Mouse (Mus musculus) heart, embryonic 13.5 days (tissue): ENCODE data around the gene Izumo1. TPM values are rescaled to one million over a fixed set of nuclear protein-coding genes. Genes with fewer than 3 reads are reported as not detected.
"Not testable (repeated sequence)": the region's sequence is repeated elsewhere in the genome, so short reads cannot be mapped to it uniquely, and the experiment has no call there.

ENCODE experiments used
- ATAC-seq: fragments of 200-750 bp; cut with Nextera tagmentation; 2 replicates; pipeline ENCODE4 v1.8.0; 2017; ENCODE audit warnings: moderate TSS enrichment; ENCODE audit not compliant: insufficient number of reproducible peaks, low FRiP score, low TSS enrichment; ENCODE audit errors: extremely low read depth
- H3K27ac ChIP-seq: fragments of 300-500 bp; sonication (generic); replicated peaks from 2 replicates; pipeline ENCODE4 v1.5.1; 2015; ENCODE audit warnings: moderate library complexity, mild to moderate bottlenecking, inconsistent platforms
- H3K27me3 ChIP-seq: fragments of 300-500 bp; sonication (generic); replicated peaks from 2 replicates; pipeline ENCODE4 v1.6.1; 2015; ENCODE audit warnings: mild to moderate bottlenecking, inconsistent platforms
- H3K36me3 ChIP-seq: fragments of 300-500 bp; sonication (generic); 2 replicates; pipeline ENCODE4 v1.6.1; 2015; ENCODE audit warnings: mild to moderate bottlenecking, inconsistent platforms
- H3K4me1 ChIP-seq: fragments of 300-500 bp; sonication (generic); 2 replicates; pipeline ENCODE4 v1.6.1; 2015; ENCODE audit warnings: inconsistent platforms
- H3K4me2 ChIP-seq: fragments of 300-500 bp; sonication (generic); 2 replicates; pipeline ENCODE4 v1.6.1; 2015; ENCODE audit warnings: inconsistent platforms, mild to moderate bottlenecking, moderate library complexity
- H3K4me3 ChIP-seq: fragments of 300-500 bp; sonication (generic); 2 replicates; pipeline ENCODE4 v1.5.1; 2015; ENCODE audit warnings: moderate library complexity, mild to moderate bottlenecking, inconsistent platforms
- H3K9ac ChIP-seq: fragments of 300-500 bp; sonication (generic); 2 replicates; pipeline ENCODE4 v1.6.1; 2015; ENCODE audit warnings: inconsistent platforms, mild to moderate bottlenecking, moderate library complexity
- H3K9me3 ChIP-seq: fragments of 300-500 bp; sonication (generic); 2 replicates; pipeline ENCODE4 v1.6.1; 2016; ENCODE audit warnings: inconsistent platforms
- WGBS: fragments of 180-500 bp; shearing (Covaris S2); methylation state at CpG from one replicate; pipeline ENCODE4 v1.1.7; 2015; ENCODE audit warnings: mixed read lengths; 5-methylcytosine and 5-hydroxymethylcytosine counted together
- polyA plus RNA-seq: library from polyadenylated mRNA; unstranded; fragments of >200 nt; fragmentation: Nextera tagmentation; extraction: Ambion mirVana; gene quantifications from 2 replicates; pipeline ENCODE4 v1.2.1, GENCODE M21; 2015

Izumo1 gene
- polyA plus RNA-seq, 1 experiment from 2014 or later: 0.11 TPM

DNA sequence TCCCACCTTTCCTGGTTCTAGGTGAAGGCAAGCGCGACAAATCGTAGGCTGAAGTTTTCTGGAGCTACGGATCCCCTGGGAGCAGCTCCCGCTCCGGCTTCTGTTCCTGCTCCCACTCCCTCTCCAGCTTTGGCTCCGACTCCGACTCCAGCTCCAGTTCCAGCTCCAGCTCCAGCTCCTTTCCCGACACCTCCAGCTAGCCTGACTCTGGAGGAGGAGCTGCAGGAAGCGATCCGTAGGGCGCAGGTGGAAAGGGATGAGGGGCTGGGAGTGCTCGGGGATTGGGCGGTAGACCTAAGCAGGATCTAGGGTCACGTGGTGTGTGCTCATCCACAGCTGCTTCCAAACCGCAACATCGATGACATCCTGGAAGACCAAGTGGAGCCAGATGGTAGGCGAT is 22.6 kb downstream of the Izumo1 start:
- Histone ChIP-seq H3K27me3 (no peaks in the 10 kb centered on the region; the same call in 1 of the 2 replicates), H3K9ac (peak overlapping the region; percentile 70), H3K36me3 (no peaks in the 10 kb centered on the region), H3K4me1 (peaks cover 54% of the 10 kb centered on the region), H3K27ac (peak overlapping the region; percentile 78), H3K4me2 (peak overlapping the region; percentile 75), H3K9me3 (no peaks in the 10 kb centered on the region), H3K4me3 (peak overlapping the region; percentile 54)
- WGBS: 17% methylated on average over 18 of the region's 18 CpGs
- no peak for ATAC-seq

DNA sequence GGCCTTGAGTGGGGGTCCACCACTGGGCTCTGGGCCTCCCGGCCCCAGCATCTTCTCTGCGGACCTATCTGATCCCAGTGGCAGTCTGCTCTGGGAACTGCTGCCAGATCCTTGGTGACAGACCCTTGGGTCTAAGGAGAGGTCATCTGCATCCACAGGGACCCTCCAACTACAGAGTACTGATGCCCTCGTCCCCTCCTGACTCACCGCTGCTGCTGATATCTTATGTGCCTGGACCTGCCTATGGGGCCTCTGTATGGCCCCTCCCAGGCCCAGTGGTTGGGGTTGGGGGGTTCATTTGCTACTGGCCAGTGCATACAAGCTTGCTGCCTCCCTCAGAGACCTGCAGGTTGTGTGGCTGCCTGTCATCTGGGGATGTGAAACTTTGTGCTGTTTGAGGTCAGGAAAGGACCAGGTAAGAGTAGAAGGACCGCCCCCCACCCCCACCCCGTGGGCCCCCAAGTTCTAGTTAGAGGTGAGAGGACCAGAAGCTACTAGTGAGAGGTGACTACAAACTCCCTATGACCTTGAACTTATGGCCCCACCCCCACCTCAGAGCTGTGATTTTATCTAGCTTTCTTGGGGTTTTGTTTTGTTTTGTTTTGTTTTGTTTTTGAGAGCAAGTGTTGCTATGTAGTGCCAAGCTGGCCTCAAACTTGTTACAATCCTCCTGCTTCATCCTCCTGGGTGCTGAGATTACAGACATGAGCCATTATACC is 23.4 kb downstream of the Izumo1 start:
- Histone ChIP-seq H3K9ac (peak overlapping the region; percentile 70; the same call in 1 of the 2 replicates), H3K36me3 (no peaks in the 10 kb centered on the region), H3K4me2 (peak overlapping the region; percentile 75), H3K27me3 (no peaks in the 10 kb centered on the region; the same call in 1 of the 2 replicates), H3K4me1 (peaks cover 55% of the 10 kb centered on the region), H3K9me3 (no peaks in the 10 kb centered on the region), H3K27ac (no peak overlapping the region), H3K4me3 (peak overlapping the region; percentile 54)
- WGBS: 64% methylated on average over 6 of the region's 6 CpGs
- no peak for ATAC-seq

DNA sequence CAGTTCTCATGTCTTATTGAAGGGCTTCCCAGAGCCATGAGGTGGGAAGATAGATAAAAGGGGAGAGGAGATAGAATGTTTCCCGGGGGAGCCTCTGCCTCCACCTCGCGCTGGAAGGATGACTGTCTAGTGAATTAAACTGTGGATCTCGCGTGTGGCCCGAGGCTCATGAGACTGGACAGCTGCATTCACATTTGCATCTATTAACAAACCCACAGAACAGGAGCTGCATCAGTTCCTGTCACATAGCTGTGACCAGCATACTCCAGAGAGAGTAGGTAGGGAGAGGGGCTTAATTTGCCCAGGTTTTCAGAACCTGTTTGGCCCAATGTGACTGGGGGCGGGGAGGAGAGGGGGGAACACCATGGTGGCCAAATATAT is 24.0 kb downstream of the Izumo1 start:
- Histone ChIP-seq H3K36me3 (no peaks in the 10 kb centered on the region), H3K27me3 (no peaks in the 10 kb centered on the region; the same call in 1 of the 2 replicates), H3K27ac (no peak overlapping the region), H3K9ac (no peak overlapping the region), H3K4me2 (no peak overlapping the region), H3K9me3 (no peaks in the 10 kb centered on the region), H3K4me3 (no peak overlapping the region), H3K4me1 (peaks cover 53% of the 10 kb centered on the region)
- WGBS: 78% methylated on average over 7 of the region's 7 CpGs
- no peak for ATAC-seq

- no peaks in the 10 kb centered on the region for H3K9me3 ChIP-seq
- no peak overlapping the region for H3K4me2 ChIP-seq
- H3K4me1 ChIP-seq: peaks cover 42% of the 10 kb centered on the region
- no peak overlapping the region for H3K27ac ChIP-seq
- no peak overlapping the region for H3K9ac ChIP-seq
- 73% methylated on average over 4 of the region's 4 CpGs for WGBS
- H3K36me3 ChIP-seq: no peaks in the 10 kb centered on the region
- no peak overlapping the region for H3K4me3 ChIP-seq
- no peak for ATAC-seq
- H3K27me3 ChIP-seq: no peaks in the 10 kb centered on the region; the same call in 1 of the 2 replicates
These were observed 25.1 kb downstream of the Izumo1 start for GRCm38 (mm10) chr7:45646671-45647070.

DNA sequence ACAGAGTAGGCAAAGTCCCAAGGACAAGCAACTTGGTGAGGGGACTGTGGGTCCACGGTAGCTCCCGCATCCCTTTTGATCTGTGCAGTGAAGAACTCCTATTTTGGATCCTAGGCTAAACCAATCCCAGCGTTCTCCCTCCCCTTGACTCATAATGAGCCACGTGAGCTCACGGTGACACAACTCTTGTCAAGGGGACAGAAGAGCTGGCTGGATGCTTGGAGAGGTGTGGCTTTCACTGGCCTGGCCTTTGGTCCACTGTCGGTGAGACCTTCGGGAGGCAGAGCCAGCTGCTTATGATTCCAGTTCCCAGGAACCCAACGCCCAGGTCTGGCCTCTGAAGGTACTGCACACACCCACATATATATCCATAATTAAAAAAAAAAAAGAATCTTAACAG is 27.7 kb downstream of the Izumo1 start:
- Histone ChIP-seq H3K9ac (peak overlapping the region; percentile 33; the same call in 1 of the 2 replicates), H3K4me3 (no peak overlapping the region), H3K4me1 (peaks cover 25% of the 10 kb centered on the region), H3K36me3 (no peaks in the 10 kb centered on the region), H3K9me3 (no peaks in the 10 kb centered on the region), H3K4me2 (peak overlapping the region; percentile 35), H3K27ac (peak overlapping the region; percentile 93), H3K27me3 (no peaks in the 10 kb centered on the region; the same call in 1 of the 2 replicates)
- peak; percentile 28; the same call in 1 of the 2 replicates for ATAC-seq
- WGBS: 40% methylated on average over 8 of the region's 8 CpGs

DNA sequence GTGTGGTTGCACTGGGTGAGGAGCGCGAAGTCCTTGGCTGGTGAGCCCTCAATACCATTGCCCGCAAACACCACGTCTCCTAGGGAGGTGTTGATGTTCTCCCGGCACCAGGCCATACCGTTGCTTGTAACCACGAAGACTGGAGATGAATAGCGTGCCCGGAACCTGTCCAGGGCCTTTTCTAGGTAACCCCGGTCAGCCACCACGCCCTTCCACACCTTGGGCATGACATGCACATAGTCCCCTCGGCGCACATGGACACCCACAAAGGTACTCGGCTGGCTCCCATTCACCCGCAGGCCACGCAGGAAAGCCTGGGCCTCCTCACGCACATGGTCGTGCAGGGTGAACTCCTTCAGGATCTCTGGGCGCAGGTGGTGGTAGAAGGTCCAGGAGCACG is 28.9 kb downstream of the Izumo1 start:
- not testable (repeated sequence) for H3K9me3 ChIP-seq, H3K9ac ChIP-seq, H3K36me3 ChIP-seq, H3K27me3 ChIP-seq, ATAC-seq, H3K4me3 ChIP-seq, H3K4me2 ChIP-seq
- H3K4me1 ChIP-seq: peaks cover 24% of the 10 kb centered on the region
- peak overlapping the region; percentile 93 for H3K27ac ChIP-seq
- 88% methylated on average over 20 of the region's 20 CpGs for WGBS

- H3K4me1 ChIP-seq: peaks cover 16% of the 10 kb centered on the region
- peaks cover 6% of the 10 kb centered on the region; the same call in 1 of the 2 replicates for H3K9me3 ChIP-seq
- H3K4me3 ChIP-seq: peak overlapping the region; percentile 22
- H3K27me3 ChIP-seq: no peaks in the 10 kb centered on the region
- 30% methylated on average over 17 of the region's 17 CpGs for WGBS
- no peak overlapping the region for H3K27ac ChIP-seq
- H3K36me3 ChIP-seq: no peaks in the 10 kb centered on the region
- H3K9ac ChIP-seq: peak overlapping the region; percentile 6
- ATAC-seq: no peak
- peak overlapping the region; percentile 57 for H3K4me2 ChIP-seq
These were observed 32.9 kb downstream of the Izumo1 start for GRCm38 (mm10) chr7:45654424-45655047.

GRCm38 (mm10) chr7:45660746-45661478 is 39.3 kb downstream of the Izumo1 start:
- 80% methylated on average over 11 of the region's 11 CpGs for WGBS
- Histone ChIP-seq H3K4me2 (no peak overlapping the region), H3K9ac (no peak overlapping the region)

GRCm38 (mm10) chr7:45661702-45662101 is 40.1 kb downstream of the Izumo1 start:
- not testable (repeated sequence) for H3K4me2 ChIP-seq, H3K36me3 ChIP-seq, H3K9me3 ChIP-seq, H3K4me3 ChIP-seq, H3K27me3 ChIP-seq, H3K9ac ChIP-seq, ATAC-seq, H3K27ac ChIP-seq
- 84% methylated on average over 6 of the region's 6 CpGs for WGBS
- H3K4me1 ChIP-seq: peaks cover 18% of the 10 kb centered on the region

More at GRCm38 (mm10) chr7:45660746-45661478, 39.3 kb downstream of the Izumo1 start:
- H3K4me3 ChIP-seq: no peak overlapping the region
- ATAC-seq: no peak
- peaks cover 18% of the 10 kb centered on the region for H3K4me1 ChIP-seq
- no peaks in the 10 kb centered on the region for H3K27me3 ChIP-seq
- H3K27ac ChIP-seq: no peak overlapping the region
- no peaks in the 10 kb centered on the region for H3K36me3 ChIP-seq
- peaks cover 6% of the 10 kb centered on the region; the same call in 1 of the 2 replicates for H3K9me3 ChIP-seq

DNA sequence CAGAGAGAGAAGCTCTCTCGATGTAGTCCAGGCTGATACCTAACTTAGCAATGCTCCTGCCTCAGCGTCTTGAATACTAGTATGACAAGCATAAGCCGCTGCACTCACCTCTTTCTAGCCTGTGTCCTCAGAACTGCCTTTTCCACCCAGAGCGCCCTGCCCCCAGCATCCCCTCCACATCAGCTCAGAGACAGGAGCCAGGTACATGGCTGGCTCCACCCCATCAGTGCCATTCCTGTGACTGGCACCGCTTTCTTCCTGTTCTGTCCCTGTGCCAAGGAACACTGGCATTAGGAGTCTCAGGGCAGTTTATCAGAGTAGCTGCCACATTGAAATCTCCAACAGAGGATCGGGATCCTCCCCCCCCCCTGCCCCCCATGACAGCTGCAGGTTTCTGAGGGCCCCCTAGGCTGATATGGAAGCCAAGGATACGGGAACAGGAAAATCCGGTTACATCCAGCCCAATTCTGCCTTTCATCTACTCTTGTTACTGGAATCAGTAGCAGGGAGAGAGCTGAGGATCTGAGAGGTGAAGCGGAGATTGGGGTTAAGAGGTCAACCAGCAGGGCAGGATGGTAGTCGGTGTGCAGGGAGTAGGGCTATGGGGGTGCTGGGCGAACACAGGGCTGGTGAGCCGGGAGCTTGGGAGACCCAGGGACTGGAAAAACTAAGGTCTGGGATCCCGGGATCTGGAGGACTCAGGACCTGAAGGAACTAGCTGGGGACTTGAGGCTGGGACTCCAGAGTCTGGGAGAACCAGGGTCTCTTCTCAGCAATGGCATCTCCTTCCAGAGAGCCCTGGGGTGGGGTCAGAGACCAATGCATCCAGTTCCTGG is 43.9 kb downstream of the Izumo1 start:
- Histone ChIP-seq H3K4me2 (no peak overlapping the region), H3K9ac (no peak overlapping the region), H3K9me3 (peaks cover 6% of the 10 kb centered on the region), H3K27me3 (no peaks in the 10 kb centered on the region; the same call in 1 of the 2 replicates), H3K4me1 (peaks cover 18% of the 10 kb centered on the region), H3K27ac (no peak overlapping the region), H3K36me3 (no peaks in the 10 kb centered on the region), H3K4me3 (no peak overlapping the region)
- WGBS: 52% methylated on average over 13 of the region's 13 CpGs
- ATAC-seq: no peak
